Mouse (Mus musculus) stomach, embryonic 14.5 days (tissue): ENCODE measurements around the gene 2810004N23Rik. TPM values are rescaled to one million over a fixed set of nuclear protein-coding genes. Genes with fewer than 3 reads are reported as not detected.

Source experiments
- ATAC-seq: fragments of 200-750 bp; cut with Nextera tagmentation; 2 replicates; pipeline ENCODE4 v1.8.0; 2017; ENCODE audit warnings: low read depth, moderate TSS enrichment; ENCODE audit not compliant: insufficient number of reproducible peaks, insufficient read depth, low FRiP score
- H3K27ac ChIP-seq: fragments of 300-500 bp; sonication (generic); 2 replicates; pipeline ENCODE4 v1.5.1; 2014; ENCODE audit warnings: mild to moderate bottlenecking, low read length, moderate library complexity, mixed read lengths
- H3K27me3 ChIP-seq: fragments of 300-500 bp; sonication (generic); 2 replicates; pipeline ENCODE4 v1.6.1; 2014; ENCODE audit warnings: low read length, control low read depth, mixed read lengths; ENCODE audit not compliant: control insufficient read depth, insufficient read depth
- H3K36me3 ChIP-seq: fragments of 300-500 bp; sonication (generic); 2 replicates; pipeline ENCODE4 v1.6.1; 2014; ENCODE audit warnings: mild to moderate bottlenecking, control low read depth, low read length, moderate library complexity, mixed read lengths; ENCODE audit not compliant: control insufficient read depth, insufficient read depth
- H3K4me1 ChIP-seq: fragments of 300-500 bp; sonication (generic); 2 replicates; pipeline ENCODE4 v1.6.1; 2014; ENCODE audit warnings: low read length, control low read depth, mixed read lengths; ENCODE audit not compliant: control insufficient read depth, insufficient read depth
- H3K4me2 ChIP-seq: fragments of 300-500 bp; sonication (generic); replicated peaks from 2 replicates; pipeline ENCODE4 v1.6.1; 2014; ENCODE audit warnings: low read depth, low read length, control low read depth
- H3K4me3 ChIP-seq: fragments of 300-500 bp; sonication (generic); 2 replicates; pipeline ENCODE4 v1.5.1; 2014; ENCODE audit warnings: low read depth, low read length, control low read depth
- H3K9ac ChIP-seq: fragments of 300-500 bp; sonication (generic); replicated peaks from 2 replicates; pipeline ENCODE4 v1.6.1; 2014; ENCODE audit warnings: low read depth, mild to moderate bottlenecking, control low read depth, low read length, moderate library complexity, mixed read lengths
- H3K9me3 ChIP-seq: fragments of 300-500 bp; sonication (generic); 2 replicates; pipeline ENCODE4 v1.6.1; 2016; ENCODE audit warnings: low read depth, low read length, control low read depth; ENCODE audit not compliant: control insufficient read depth
- WGBS: fragments of 180-500 bp; shearing (Covaris S2); extraction: QIAGEN DNeasy Blood & Tissue Kit; methylation state at CpG from one replicate; pipeline ENCODE4 v1.1.7; 2014; 5-methylcytosine and 5-hydroxymethylcytosine counted together
- polyA plus RNA-seq: library from polyadenylated mRNA; unstranded; fragments of >200 nt; fragmentation: Nextera tagmentation; extraction: Ambion mirVana; gene quantifications from 2 replicates; pipeline ENCODE4 v1.2.1, GENCODE M21; 2014

2810004N23Rik gene
- 43.7 and 44.0 TPM in 2 replicates for polyA plus RNA-seq

DNA sequence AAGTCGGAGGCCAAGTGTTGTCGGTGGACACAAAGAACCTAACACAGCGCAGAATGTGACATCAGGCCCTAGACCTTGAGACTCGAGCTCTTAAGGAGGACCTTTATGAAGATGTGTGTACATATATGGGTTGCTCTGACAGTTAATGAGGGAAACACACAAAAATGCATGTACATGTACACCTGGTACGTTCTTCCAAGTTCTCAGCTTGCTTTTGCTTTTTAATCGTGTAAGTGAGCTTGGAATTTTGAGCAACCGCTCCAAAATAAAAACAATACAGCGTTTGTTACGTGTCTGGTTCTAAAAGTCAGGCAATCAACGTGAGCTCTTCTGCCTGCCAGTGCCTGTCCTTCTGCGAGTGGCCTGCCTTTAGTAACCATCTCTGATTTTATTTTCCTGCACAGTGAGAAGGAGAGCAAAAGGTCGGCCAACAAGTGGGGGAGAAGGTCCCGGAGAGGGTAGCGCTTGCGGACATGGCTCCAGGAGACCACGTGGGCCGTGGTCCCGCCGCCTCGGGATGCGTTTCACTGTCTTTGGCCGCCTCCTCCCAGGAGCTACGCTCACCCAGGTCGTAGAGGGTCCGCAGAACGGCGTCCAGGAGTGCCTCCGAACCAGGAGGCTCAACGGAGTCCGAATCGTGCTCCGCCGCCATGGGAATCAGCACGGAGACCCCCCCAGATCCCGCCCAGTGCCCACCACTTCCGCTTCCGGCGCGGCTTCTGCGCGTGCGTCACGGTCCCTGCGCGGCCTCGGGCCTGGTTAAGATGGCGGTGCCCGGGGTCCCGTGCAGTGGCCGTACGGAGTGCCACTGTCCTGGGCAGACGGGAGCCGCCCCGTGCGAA lies at the start of gene 2810004N23Rik, which contains the start of gene Gnpat:
Gene 2810004N23Rik (minus strand): TSS at position 800 of the 842 bp plus-strand sequence.
Gene Gnpat (plus strand): TSS at position 713 of the 842 bp plus-strand sequence.
- peak; percentile 96 for ATAC-seq
- no peaks in the 10 kb centered on the region for H3K9me3 ChIP-seq
- H3K36me3 ChIP-seq: peaks cover 32% of the 10 kb centered on the region
- peak within 1 kb of the TSS; percentile 83 for H3K4me2 ChIP-seq
- H3K9ac ChIP-seq: peak within 1 kb of the TSS; percentile 95
- H3K4me1 ChIP-seq: 0 out of 2 replicates have a peak, but pooled peaks cover 3% of the 10 kb centered on the region
- WGBS: under 1% methylated on average over 55 of the region's 55 CpGs
- H3K27me3 ChIP-seq: no peaks in the 10 kb centered on the region
- H3K27ac ChIP-seq: peak within 1 kb of the TSS; percentile 92
- peak within 1 kb of the TSS; percentile 96 for H3K4me3 ChIP-seq

DNA sequence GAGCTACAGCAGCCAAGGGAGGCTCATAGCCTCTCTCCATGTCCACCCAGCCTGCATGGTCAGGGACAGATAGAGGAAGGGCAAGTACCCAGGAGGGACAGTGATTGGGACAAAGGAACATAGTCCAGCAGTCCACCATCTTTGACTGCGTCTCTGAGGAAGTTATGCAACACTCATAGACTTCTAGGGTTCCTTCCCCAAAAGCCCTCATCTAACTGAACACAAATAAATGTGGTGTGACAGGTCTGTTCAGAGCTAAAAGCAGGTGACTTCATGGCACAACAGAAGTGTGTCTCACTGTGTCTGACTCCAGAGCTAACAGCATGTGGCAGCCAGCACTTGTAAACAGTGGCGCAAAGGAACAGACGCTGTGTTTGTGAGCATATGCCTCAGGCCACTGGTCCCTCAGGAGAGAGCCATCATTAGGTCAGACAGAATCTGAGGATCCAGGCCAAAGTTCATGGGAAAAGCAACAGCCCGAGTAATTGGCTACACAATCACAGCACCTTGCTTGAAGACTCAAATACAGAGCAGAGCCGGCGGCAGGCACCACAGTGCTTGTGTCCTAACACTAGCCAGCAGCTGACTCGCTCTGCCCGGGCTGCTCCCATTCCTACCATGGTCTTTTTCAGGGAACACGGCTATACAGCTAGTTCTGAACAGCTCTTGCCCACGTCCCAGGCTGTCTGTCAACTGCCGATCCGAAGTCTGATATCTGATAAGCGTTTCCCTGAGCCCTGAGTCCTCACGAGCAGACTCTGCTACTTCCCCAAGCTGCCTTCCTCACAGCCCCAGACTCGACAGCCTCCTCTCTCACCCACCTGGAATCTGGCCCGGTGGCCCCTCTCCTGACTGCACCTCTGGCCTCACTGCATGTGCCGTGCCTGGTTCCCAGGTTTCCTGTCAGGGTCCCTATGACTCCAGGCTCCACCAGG lies 49.3 kb upstream of the 2810004N23Rik start:
- no peak overlapping the region for H3K4me3 ChIP-seq
- WGBS: 84% methylated on average over 17 of the region's 17 CpGs
- H3K9ac ChIP-seq: no peak overlapping the region
- H3K4me1 ChIP-seq: no peaks in the 10 kb centered on the region
- no peak for ATAC-seq
- no peaks in the 10 kb centered on the region for H3K9me3 ChIP-seq
- no peak overlapping the region for H3K27ac ChIP-seq
- H3K4me2 ChIP-seq: no peak overlapping the region
- no peaks in the 10 kb centered on the region for H3K27me3 ChIP-seq
- peaks cover 50% of the 10 kb centered on the region for H3K36me3 ChIP-seq

DNA sequence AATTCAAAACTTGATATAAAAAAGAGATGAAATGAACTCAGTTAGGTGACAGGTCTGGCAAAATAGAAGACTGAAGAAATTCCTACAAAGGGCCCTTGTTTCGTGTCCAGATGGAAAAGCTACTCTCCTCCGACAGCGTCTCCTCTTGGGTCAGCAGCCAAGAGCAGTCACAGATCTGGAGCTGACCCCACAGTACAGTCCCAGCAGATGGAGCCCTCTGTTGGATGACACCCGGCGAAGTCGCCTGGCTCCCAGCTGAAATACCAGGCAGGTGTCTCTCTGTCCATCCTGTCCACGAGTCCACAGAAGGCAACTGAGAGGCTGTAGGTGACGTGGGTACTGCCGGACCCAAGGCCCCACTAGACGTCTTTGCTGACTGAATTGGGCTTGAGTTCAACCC lies 47.4 kb upstream of the 2810004N23Rik start:
- H3K4me3 ChIP-seq: no peak overlapping the region
- H3K4me2 ChIP-seq: no peak overlapping the region
- H3K9ac ChIP-seq: no peak overlapping the region
- H3K27ac ChIP-seq: no peak overlapping the region
- no peak for ATAC-seq
- H3K27me3 ChIP-seq: no peaks in the 10 kb centered on the region
- 82% methylated on average over 10 of the region's 10 CpGs for WGBS
- H3K9me3 ChIP-seq: no peaks in the 10 kb centered on the region
- peaks cover 48% of the 10 kb centered on the region for H3K36me3 ChIP-seq
- no peaks in the 10 kb centered on the region for H3K4me1 ChIP-seq

DNA sequence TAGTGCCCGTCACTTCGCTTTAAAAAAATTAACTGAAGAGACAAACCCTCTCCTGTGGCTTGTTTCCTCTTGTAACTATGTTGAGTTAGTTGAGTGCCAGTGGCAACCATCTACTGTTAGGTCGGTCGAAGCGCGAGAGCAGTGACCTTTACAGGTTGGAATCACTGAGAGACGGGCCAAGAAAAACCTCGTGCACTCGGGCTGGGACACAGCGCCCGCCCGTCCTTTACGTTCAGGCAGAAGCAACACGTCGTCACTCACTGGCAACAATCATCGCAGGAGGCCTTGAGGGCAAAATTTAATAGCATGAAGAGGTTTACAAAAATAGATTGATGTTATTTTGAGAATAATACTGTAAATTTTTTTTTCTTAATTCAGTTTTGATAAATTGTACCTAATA lies 47.0 kb upstream of the 2810004N23Rik start:
- no peak for ATAC-seq
- H3K9ac ChIP-seq: no peak overlapping the region
- WGBS: 94% methylated on average over 16 of the region's 16 CpGs
- no peaks in the 10 kb centered on the region for H3K4me1 ChIP-seq
- no peak overlapping the region for H3K27ac ChIP-seq
- H3K27me3 ChIP-seq: no peaks in the 10 kb centered on the region
- H3K4me2 ChIP-seq: no peak overlapping the region
- no peak overlapping the region for H3K4me3 ChIP-seq
- H3K9me3 ChIP-seq: no peaks in the 10 kb centered on the region
- peaks cover 44% of the 10 kb centered on the region for H3K36me3 ChIP-seq

DNA sequence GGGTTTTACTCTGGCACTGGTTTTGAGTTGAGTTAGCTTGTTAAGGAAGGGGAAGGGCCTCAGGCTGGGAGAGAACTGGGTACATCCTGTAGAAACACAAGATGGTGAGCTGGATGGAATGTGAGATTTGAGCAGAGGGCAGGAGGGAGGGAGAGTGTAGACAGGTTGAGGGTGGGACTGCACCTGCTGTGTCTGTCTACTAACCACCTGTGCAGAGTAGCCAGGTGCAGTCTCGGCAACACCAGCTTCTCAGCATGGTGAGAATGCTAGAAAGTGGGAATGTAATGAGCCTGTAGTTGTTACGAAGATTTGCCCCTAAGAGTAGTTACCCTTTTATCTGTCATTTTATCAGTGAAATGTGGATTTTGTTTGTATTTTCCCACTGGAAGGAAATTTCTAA lies 42.6 kb upstream of the 2810004N23Rik start:
- H3K4me2 ChIP-seq: no peak overlapping the region
- H3K4me3 ChIP-seq: no peak overlapping the region
- H3K9me3 ChIP-seq: no peaks in the 10 kb centered on the region
- no peak overlapping the region for H3K9ac ChIP-seq
- WGBS: 87% methylated on average over 2 of the region's 2 CpGs
- H3K4me1 ChIP-seq: no peaks in the 10 kb centered on the region
- no peak for ATAC-seq
- no peaks in the 10 kb centered on the region for H3K27me3 ChIP-seq
- peaks cover 46% of the 10 kb centered on the region for H3K36me3 ChIP-seq
- no peak overlapping the region for H3K27ac ChIP-seq

DNA sequence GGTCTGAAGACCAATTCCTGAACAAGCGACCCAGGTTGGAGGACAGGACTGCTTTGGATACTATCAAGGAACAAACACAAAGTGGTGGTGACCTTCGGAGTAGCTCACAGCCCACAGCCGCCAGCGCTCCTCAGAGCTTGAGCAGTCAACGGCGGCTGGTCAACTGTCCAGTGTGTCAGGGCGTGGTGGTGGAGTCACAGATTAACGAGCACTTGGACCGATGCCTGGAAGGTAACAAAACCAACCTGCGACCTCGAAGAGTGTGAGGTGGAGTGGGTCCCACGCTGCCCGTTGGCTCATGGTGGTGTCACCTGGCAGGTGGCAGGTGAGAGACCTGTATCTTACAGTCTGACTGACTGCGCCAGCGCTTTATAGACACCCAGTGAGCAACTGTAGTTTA lies 40.3 kb upstream of the 2810004N23Rik start:
- no peak for ATAC-seq
- WGBS: 94% methylated on average over 15 of the region's 15 CpGs
- no peak overlapping the region for H3K4me2 ChIP-seq
- H3K27me3 ChIP-seq: no peaks in the 10 kb centered on the region
- peaks cover 6% of the 10 kb centered on the region for H3K4me1 ChIP-seq
- H3K9me3 ChIP-seq: no peaks in the 10 kb centered on the region
- H3K36me3 ChIP-seq: peaks cover 46% of the 10 kb centered on the region
- no peak overlapping the region for H3K9ac ChIP-seq
- no peak overlapping the region for H3K4me3 ChIP-seq
- H3K27ac ChIP-seq: no peak overlapping the region

DNA sequence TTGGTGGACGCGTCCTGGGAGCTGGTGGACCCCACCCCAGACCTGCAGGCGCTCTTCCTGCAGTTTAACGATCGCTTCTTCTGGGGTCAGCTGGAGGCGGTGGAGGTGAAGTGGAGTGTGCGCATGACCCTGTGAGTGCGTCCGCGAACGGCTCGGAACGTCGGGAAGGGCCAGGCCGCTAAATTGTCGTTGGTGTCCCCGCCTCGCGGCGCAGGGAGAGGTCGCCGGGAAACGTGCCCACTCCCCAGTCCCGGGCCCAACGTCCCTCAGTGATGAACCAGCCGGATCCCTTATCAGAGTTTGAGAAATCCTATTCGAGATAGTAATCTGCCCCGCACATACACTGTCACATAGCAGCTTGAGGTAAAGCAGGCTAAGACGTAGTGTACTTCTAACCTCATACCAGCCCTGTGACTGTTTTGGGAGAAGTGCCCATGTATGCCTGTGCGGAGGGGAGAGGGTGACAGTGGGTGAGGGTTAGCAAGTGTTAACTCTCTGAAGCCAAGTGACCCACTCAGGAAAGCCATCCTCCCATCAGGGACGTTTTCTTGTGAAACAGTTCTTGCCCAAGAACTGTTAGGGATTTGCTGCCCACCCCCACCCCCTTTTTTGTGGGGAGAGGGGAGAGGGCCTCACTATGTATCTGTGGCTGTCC lies 35.5 kb upstream of the 2810004N23Rik start:
- Histone ChIP-seq H3K4me1 (peaks cover 20% of the 10 kb centered on the region), H3K4me3 (peak overlapping the region; percentile 90), H3K27ac (peak overlapping the region; percentile 63; the same call in 1 of the 2 replicates), H3K9me3 (no peaks in the 10 kb centered on the region), H3K27me3 (no peaks in the 10 kb centered on the region), H3K36me3 (peaks cover 49% of the 10 kb centered on the region), H3K9ac (peak overlapping the region; percentile 73), H3K4me2 (peak overlapping the region; percentile 86)
- 4% methylated on average over 31 of the region's 31 CpGs for WGBS
- ATAC-seq: no peak
